Mouse (Mus musculus): ENCODE measurements around the gene Trp53bp2.

Trp53bp2 gene

GRCm38 (mm10) chr1:182465309-182465708, 56.3 kb downstream of the Trp53bp2 start:
- peak; percentile 66 for DNase-seq

GRCm38 (mm10) chr1:182465978-182466377, 57.0 kb downstream of the Trp53bp2 start:
- DNase-seq = no peak

- no peak for DNase-seq
These were observed 66.2 kb downstream of the Trp53bp2 start for GRCm38 (mm10) chr1:182475005-182475796.

GRCm38 (mm10) chr1:182478935-182479334, 70.0 kb downstream of the Trp53bp2 start:
- peak; percentile 75 for DNase-seq

GRCm38 (mm10) chr1:182481138-182481537, 72.2 kb downstream of the Trp53bp2 start:
- no peak for DNase-seq

GRCm38 (mm10) chr1:182481646-182482295, 72.8 kb downstream of the Trp53bp2 start:
- DNase-seq = peak; percentile 72

GRCm38 (mm10) chr1:182482991-182483909, 74.3 kb downstream of the Trp53bp2 start:
- no peak for DNase-seq

- peak; percentile 74 for DNase-seq
These were observed 74.9 kb downstream of the Trp53bp2 start for GRCm38 (mm10) chr1:182483910-182484274.

GRCm38 (mm10) chr1:182488503-182488902, 79.5 kb downstream of the Trp53bp2 start:
- peak; percentile 38 for DNase-seq

GRCm38 (mm10) chr1:182489803-182490452, 81.0 kb downstream of the Trp53bp2 start:
- DNase-seq = peak; percentile 96

- DNase-seq = no peak
These were observed 81.6 kb downstream of the Trp53bp2 start for GRCm38 (mm10) chr1:182490568-182490967.

GRCm38 (mm10) chr1:182491839-182492238, 82.9 kb downstream of the Trp53bp2 start:
- no peak for DNase-seq

- DNase-seq = peak; percentile 62
These were observed 85.5 kb downstream of the Trp53bp2 start for GRCm38 (mm10) chr1:182494285-182495145.

GRCm38 (mm10) chr1:182496685-182497084, 87.7 kb downstream of the Trp53bp2 start:
- DNase-seq = peak; percentile 72

- peak; percentile 64 for DNase-seq
These were observed 88.8 kb downstream of the Trp53bp2 start for GRCm38 (mm10) chr1:182497736-182498135.

- peak; percentile 61 for DNase-seq
These were observed 90.6 kb downstream of the Trp53bp2 start for GRCm38 (mm10) chr1:182499443-182500089.

- peak; percentile 16 for DNase-seq
These were observed 91.3 kb downstream of the Trp53bp2 start for GRCm38 (mm10) chr1:182500224-182500623.

GRCm38 (mm10) chr1:182500843-182501242, 91.9 kb downstream of the Trp53bp2 start:
- DNase-seq = peak; percentile 20

- no peak for DNase-seq
These were observed 92.9 kb downstream of the Trp53bp2 start for GRCm38 (mm10) chr1:182501815-182502405.

- no peak for DNase-seq
These were observed 93.6 kb downstream of the Trp53bp2 start for GRCm38 (mm10) chr1:182502491-182503050.

Measured in kidney, postnatal 14 days (tissue).